Mouse (Mus musculus): ENCODE results near the gene Kcnrg. TPM values are rescaled to one million over a fixed set of nuclear protein-coding genes. Genes with fewer than 3 reads are reported as not detected.

Kcnrg gene
- total RNA-seq, 2 experiments from 2014 or later = 0.57 to 0.77 TPM

- peak; percentile 22 to 29 for DNase-seq (ENCODE audit: extremely low spot score in 1 of 2, low spot score in 2 of 2)
- Histone ChIP-seq H3K4me3 (peak overlapping the region; percentile 91), H3K27ac (peak overlapping the region; percentile 63)
- no peak for TF ChIP-seq CTCF (IDR thresholded peaks at IDR 0.05)
- intact Hi-C loops (cut with DNase I) = loop anchor here (1.0 to 5.0 kb wide), 3 partner anchors 34 to 91 kb away; partner anchors contain the start of gene Spryd7
Observed at GRCm38 (mm10) chr14:61647881-61648684, 40.8 kb downstream of the Kcnrg start.

- DNase-seq (ENCODE audit: extremely low spot score in 1 of 2, low spot score in 2 of 2) = peak; percentile 93 to 94
- TF ChIP-seq CTCF (IDR thresholded peaks at IDR 0.05) = no peak
- peak overlapping the region; percentile 88 for H3K27ac ChIP-seq
- peak overlapping the region; percentile 91 for H3K4me3 ChIP-seq
- intact Hi-C loops (cut with DNase I) = loop anchor here (1.0 to 5.0 kb wide), 3 partner anchors 33 to 92 kb away; partner anchors contain the start of gene Spryd7
Observed at GRCm38 (mm10) chr14:61648685-61649504, 41.6 kb downstream of the Kcnrg start.

- peak; percentile 75 for TF ChIP-seq CTCF (IDR thresholded peaks at IDR 0.05)
- Histone ChIP-seq H3K4me3 (no peak overlapping the region), H3K27ac (peak overlapping the region; percentile 30; the same call in 1 of the 2 replicates)
- intact Hi-C loops (cut with DNase I) = loop anchor here (2.0 to 10.0 kb wide), 3 partner anchors 600 to 806 kb away; partner anchors contain the start of gene Gucy1b2
- DNase-seq (ENCODE audit: extremely low spot score in 1 of 2, low spot score in 2 of 2) = peak; percentile 27 to 40
Observed at GRCm38 (mm10) chr14:61650291-61650960, 43.2 kb downstream of the Kcnrg start.

- DNase-seq (ENCODE audit: extremely low spot score in 1 of 2, low spot score in 2 of 2) = no peak
- TF ChIP-seq CTCF (IDR thresholded peaks at IDR 0.05) = no peak
- no peak overlapping the region for H3K4me3 ChIP-seq
- intact Hi-C loops (cut with DNase I) = loop anchor here (10.0 kb wide), 1 partner anchor 678 kb away; no protein-coding TSS in a partner anchor
- no peak overlapping the region for H3K27ac ChIP-seq
Observed at GRCm38 (mm10) chr14:61656469-61656868, 49.2 kb downstream of the Kcnrg start.

- intact Hi-C loops (cut with DNase I) = no loop called here
- no peak for TF ChIP-seq CTCF (IDR thresholded peaks at IDR 0.05)
Observed at GRCm38 (mm10) chr14:61661496-61661895, 54.2 kb downstream of the Kcnrg start.

GRCm38 (mm10) chr14:61662307-61662706 is 55.0 kb downstream of the Kcnrg start:
- no peak for TF ChIP-seq CTCF (IDR thresholded peaks at IDR 0.05)
- Histone ChIP-seq H3K27ac (no peak overlapping the region), H3K4me3 (no peak overlapping the region)
- intact Hi-C loops (cut with DNase I) = no loop called here
- DNase-seq (ENCODE audit: extremely low spot score in 1 of 2, low spot score in 2 of 2) = no peak

More at GRCm38 (mm10) chr14:61661496-61661895, 54.2 kb downstream of the Kcnrg start:
- no peak for DNase-seq (ENCODE audit: extremely low spot score in 1 of 2, low spot score in 2 of 2)
- no peak overlapping the region for H3K27ac ChIP-seq
- no peak overlapping the region for H3K4me3 ChIP-seq

Small RNA genes lying within 50 kb of the gene (microRNA-seq; reads per million reads assigned to microRNA genes)
- gene Mir15a (293 to 533 reads per million in 2 experiments), gene Mir16-1 (338 to 485 reads per million in 2 experiments)

Other genes starting within 250 kb of the Kcnrg start
- 1 to 10 TPM; 3.9 to 4.3 TPM for gene Ebpl, start 247.0 kb upstream of the Kcnrg start, total RNA-seq (2021)
- gene Kpna3, start 167.6 kb upstream of the Kcnrg start, total RNA-seq (2021) = 10 to 100 TPM; 66.1 to 72.7 TPM
- 10 to 100 TPM; 44.3 to 45.3 TPM for gene Spryd7, start 50.6 kb upstream of the Kcnrg start, total RNA-seq (2021)
- gene Trim13, start 9.2 kb upstream of the Kcnrg start, total RNA-seq (2021) = 10 to 100 TPM in 1 of 2 experiments, 1 to 10 TPM in 1; 9.6 to 11.3 TPM

Measured in left cerebral cortex, adult 2 months (tissue).